ENCODE assay signal across 8 mouse cellular contexts in genomic region chr16:4763276-4763675, GRCm38 (mm10). TPM values are rescaled to one million over a fixed set of nuclear protein-coding genes. Genes with fewer than 3 reads are reported as not detected.
DNase-seq lines count a peak whose midpoint lies in the region; ATAC-seq lines count a peak whose summit lies in the region.

No protein-coding gene starts in this region.

- no peak overlapping the region for H3K9ac ChIP-seq in midbrain, embryonic 13.5 days (replicated peaks)
- H3K9ac ChIP-seq in midbrain, embryonic 15.5 days = no peak overlapping the region
- no peak overlapping the region for H3K9ac ChIP-seq in intestine, embryonic 15.5 days

- H3K4me2 ChIP-seq in midbrain, embryonic 13.5 days (replicated peaks) = no peak overlapping the region
- H3K4me2 ChIP-seq in midbrain, embryonic 15.5 days = no peak overlapping the region
- no peak overlapping the region for H3K4me2 ChIP-seq in intestine, embryonic 15.5 days (replicated peaks)

- no peaks in the 10 kb centered on the region for H3K9me3 ChIP-seq in midbrain, embryonic 13.5 days
- H3K9me3 ChIP-seq in midbrain, embryonic 15.5 days = no peaks in the 10 kb centered on the region
- no peaks in the 10 kb centered on the region for H3K9me3 ChIP-seq in intestine, embryonic 15.5 days

- H3K27me3 ChIP-seq in midbrain, embryonic 13.5 days = no peaks in the 10 kb centered on the region
- H3K27me3 ChIP-seq in midbrain, embryonic 15.5 days (replicated peaks) = no peaks in the 10 kb centered on the region
- no peaks in the 10 kb centered on the region for H3K27me3 ChIP-seq in intestine, embryonic 15.5 days (replicated peaks)

- H3K36me3 ChIP-seq in midbrain, embryonic 13.5 days = peaks cover 44% of the 10 kb centered on the region
- H3K36me3 ChIP-seq in midbrain, embryonic 15.5 days (replicated peaks) = peaks cover 38% of the 10 kb centered on the region
- peaks cover 24% of the 10 kb centered on the region for H3K36me3 ChIP-seq in intestine, embryonic 15.5 days

- H3K4me1 ChIP-seq in midbrain, embryonic 13.5 days (replicated peaks) = no peaks in the 10 kb centered on the region
- no peaks in the 10 kb centered on the region for H3K4me1 ChIP-seq in midbrain, embryonic 15.5 days
- H3K4me1 ChIP-seq in intestine, embryonic 15.5 days (replicated peaks) = no peaks in the 10 kb centered on the region

- peak; percentile 55 for DNase-seq in cerebellum, adult 9-10 months
- peak; percentile 43 for DNase-seq in c-Kit-positive CD71-positive TER-119-negative erythroid progenitor cells, embryonic 14.5 days (ENCODE audit: low read depth)
- no peak for DNase-seq in neural tube, embryonic 10.5 days (ENCODE audit: extremely low spot score, low spot score)

- H3K27ac ChIP-seq in midbrain, embryonic 13.5 days = no peak overlapping the region
- H3K27ac ChIP-seq in midbrain, embryonic 15.5 days = no peak overlapping the region
- no peak overlapping the region for H3K27ac ChIP-seq in intestine, embryonic 15.5 days

- no peak overlapping the region for H3K4me3 ChIP-seq in midbrain, embryonic 13.5 days (replicated peaks)
- H3K4me3 ChIP-seq in midbrain, embryonic 15.5 days = no peak overlapping the region
- H3K4me3 ChIP-seq in intestine, embryonic 15.5 days (replicated peaks) = no peak overlapping the region

- ATAC-seq in cerebellum, adult (ENCODE audit: insufficient number of reproducible peaks, low FRiP score, low TSS enrichment) = no peak
- 0 out of 2 replicates have a peak, but pooled peaks have one; percentile 55 for ATAC-seq in midbrain, embryonic 13.5 days
- no peak for ATAC-seq in midbrain, embryonic 15.5 days (replicated peaks)
- ATAC-seq in intestine, embryonic 15.5 days = peak; percentile 79
- peak; percentile 43; the same call in 1 of the 2 replicates for ATAC-seq in megakaryocyte, adult 5-6 weeks (ENCODE audit: poor library complexity, severe bottlenecking)

- WGBS in midbrain, embryonic 13.5 days = 49% methylated on average over 2 of the region's 2 CpGs
- WGBS in midbrain, embryonic 15.5 days = 47% methylated on average over 2 of the region's 2 CpGs
- WGBS in intestine, embryonic 15.5 days = 35% methylated on average over 2 of the region's 2 CpGs

RNA-seq across cellular contexts. Expression of gene Cdip1, which starts 26.8 kb away (rescaled TPM):
- polyA plus RNA-seq in midbrain, embryonic 13.5 days (2015; fragmentation: Nextera tagmentation; extraction: Ambion mirVana) = 108 and 109 TPM in 2 replicates
- polyA plus RNA-seq in midbrain, embryonic 15.5 days (2015; fragmentation: Nextera tagmentation; extraction: Ambion mirVana) = 130 and 132 TPM in 2 replicates
- 83.1 and 88.3 TPM in 2 replicates for polyA plus RNA-seq in intestine, embryonic 15.5 days (2015; fragmentation: Nextera tagmentation; extraction: Ambion mirVana)
- total RNA-seq in megakaryocyte, adult 5-6 weeks (2015) = 12.0 and 12.2 TPM in 2 replicates
- 9.2 and 11.1 TPM in 2 replicates for total RNA-seq in megakaryocyte, adult 5-6 weeks (2017)

RNA-seq across cellular contexts. Expression of gene Hmox2, which starts 37.1 kb away (rescaled TPM):
- polyA plus RNA-seq in midbrain, embryonic 13.5 days (2015; fragmentation: Nextera tagmentation; extraction: Ambion mirVana) = 81.8 and 87.6 TPM in 2 replicates
- polyA plus RNA-seq in midbrain, embryonic 15.5 days (2015; fragmentation: Nextera tagmentation; extraction: Ambion mirVana) = 101 and 103 TPM in 2 replicates
- 90.4 and 91.7 TPM in 2 replicates for polyA plus RNA-seq in intestine, embryonic 15.5 days (2015; fragmentation: Nextera tagmentation; extraction: Ambion mirVana)
- total RNA-seq in megakaryocyte, adult 5-6 weeks (2015) = 74.5 and 91.4 TPM in 2 replicates
- total RNA-seq in megakaryocyte, adult 5-6 weeks (2017) = 89.6 and 108 TPM in 2 replicates

RNA-seq across cellular contexts. Expression of gene Nmral1, which starts 44.1 kb away (rescaled TPM):
- polyA plus RNA-seq in midbrain, embryonic 13.5 days (2015; fragmentation: Nextera tagmentation; extraction: Ambion mirVana) = 102 and 104 TPM in 2 replicates
- polyA plus RNA-seq in midbrain, embryonic 15.5 days (2015; fragmentation: Nextera tagmentation; extraction: Ambion mirVana) = 78.3 and 79.6 TPM in 2 replicates
- 48.5 and 50.7 TPM in 2 replicates for polyA plus RNA-seq in intestine, embryonic 15.5 days (2015; fragmentation: Nextera tagmentation; extraction: Ambion mirVana)
- 45.6 and 46.1 TPM in 2 replicates for total RNA-seq in megakaryocyte, adult 5-6 weeks (2015)
- 43.5 and 47.8 TPM in 2 replicates for total RNA-seq in megakaryocyte, adult 5-6 weeks (2017)

Comparison
In these comparisons a context has a peak if more than half of its experiments do, and no peak if none do; other contexts are left out.
1. ATAC-seq: peak in midbrain, embryonic 13.5 days (single experiment), intestine, embryonic 15.5 days (single experiment) and megakaryocyte, adult 5-6 weeks (single experiment); none in cerebellum, adult (single experiment) and midbrain, embryonic 15.5 days (single experiment).